Mouse (Mus musculus) stomach, embryonic 16.5 days (tissue): ENCODE measurements around the gene Egfem1. TPM values are rescaled to one million over a fixed set of nuclear protein-coding genes. Genes with fewer than 3 reads are reported as not detected.

Experiments
- ATAC-seq: fragments of 200-750 bp; cut with Nextera tagmentation; 2 replicates; pipeline ENCODE4 v1.8.0; 2017; ENCODE audit warnings: moderate number of reproducible peaks, moderate TSS enrichment; ENCODE audit not compliant: insufficient read depth, low FRiP score
- H3K27ac ChIP-seq: fragments of 300-500 bp; sonication (generic); 2 replicates; pipeline ENCODE4 v1.5.1; 2014; ENCODE audit warnings: low read length
- H3K27me3 ChIP-seq: fragments of 300-500 bp; sonication (generic); 2 replicates; pipeline ENCODE4 v1.6.1; 2014; ENCODE audit warnings: low read length, control low read depth, mixed read lengths; ENCODE audit not compliant: control insufficient read depth, insufficient read depth
- H3K36me3 ChIP-seq: fragments of 300-500 bp; sonication (generic); 2 replicates; pipeline ENCODE4 v1.6.1; 2014; ENCODE audit warnings: low read length; ENCODE audit not compliant: control insufficient read depth, insufficient read depth
- H3K4me1 ChIP-seq: fragments of 300-500 bp; sonication (generic); 2 replicates; pipeline ENCODE4 v1.6.1; 2014; ENCODE audit warnings: low read length, control low read depth, mixed read lengths; ENCODE audit not compliant: control insufficient read depth, insufficient read depth
- H3K4me2 ChIP-seq: fragments of 300-500 bp; sonication (generic); 2 replicates; pipeline ENCODE4 v1.6.1; 2014; ENCODE audit warnings: low read depth, low read length, mixed read lengths
- H3K4me3 ChIP-seq: fragments of 300-500 bp; sonication (generic); replicated peaks from 2 replicates; pipeline ENCODE4 v1.5.1; 2014; ENCODE audit warnings: mild to moderate bottlenecking, low read length
- H3K9ac ChIP-seq: fragments of 300-500 bp; sonication (generic); 2 replicates; pipeline ENCODE4 v1.6.1; 2014; ENCODE audit warnings: low read length
- H3K9me3 ChIP-seq: fragments of 300-500 bp; sonication (generic); replicated peaks from 2 replicates; pipeline ENCODE4 v1.6.1; 2016; ENCODE audit warnings: low read length, control low read depth; ENCODE audit not compliant: control insufficient read depth
- WGBS: fragments of 180-500 bp; shearing (Covaris S2); extraction: QIAGEN DNeasy Blood & Tissue Kit; methylation state at CpG from one replicate; pipeline ENCODE4 v1.1.7; 2014; 5-methylcytosine and 5-hydroxymethylcytosine counted together
- polyA plus RNA-seq: library from polyadenylated mRNA; unstranded; fragments of >200 nt; fragmentation: Nextera tagmentation; extraction: Ambion mirVana; gene quantifications from 2 replicates; pipeline ENCODE4 v1.2.1, GENCODE M21; 2015

The Egfem1 gene
- polyA plus RNA-seq, 1 experiment from 2014 or later = 0.67 TPM

DNA sequence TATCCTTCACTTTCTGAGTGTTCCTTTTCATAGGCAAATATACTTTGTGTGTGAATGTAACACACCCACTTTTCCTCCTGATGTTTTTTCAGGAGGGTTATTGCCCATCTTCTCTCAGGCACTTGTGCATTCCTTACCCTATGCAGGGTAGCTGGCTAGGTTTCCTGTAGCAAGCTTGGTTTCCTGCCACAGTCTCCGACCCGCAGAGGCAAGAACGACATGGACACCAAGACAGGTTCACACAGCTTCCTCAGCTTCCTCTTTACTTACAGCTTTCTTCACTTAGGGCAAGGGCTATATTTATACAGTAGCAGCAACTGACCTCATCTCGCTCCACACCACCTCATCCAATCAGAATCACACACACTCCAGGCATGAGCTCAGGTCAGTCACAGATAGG lies 10.5 kb upstream of the Egfem1 start:
- Histone ChIP-seq H3K4me2 (no peak overlapping the region), H3K9ac (no peak overlapping the region), H3K4me1 (no peaks in the 10 kb centered on the region), H3K36me3 (no peaks in the 10 kb centered on the region), H3K9me3 (no peaks in the 10 kb centered on the region), H3K27me3 (no peaks in the 10 kb centered on the region; the same call in 1 of the 2 replicates), H3K27ac (no peak overlapping the region), H3K4me3 (no peak overlapping the region)
- no peak for ATAC-seq
- 86% methylated on average over 4 of the region's 4 CpGs for WGBS

DNA sequence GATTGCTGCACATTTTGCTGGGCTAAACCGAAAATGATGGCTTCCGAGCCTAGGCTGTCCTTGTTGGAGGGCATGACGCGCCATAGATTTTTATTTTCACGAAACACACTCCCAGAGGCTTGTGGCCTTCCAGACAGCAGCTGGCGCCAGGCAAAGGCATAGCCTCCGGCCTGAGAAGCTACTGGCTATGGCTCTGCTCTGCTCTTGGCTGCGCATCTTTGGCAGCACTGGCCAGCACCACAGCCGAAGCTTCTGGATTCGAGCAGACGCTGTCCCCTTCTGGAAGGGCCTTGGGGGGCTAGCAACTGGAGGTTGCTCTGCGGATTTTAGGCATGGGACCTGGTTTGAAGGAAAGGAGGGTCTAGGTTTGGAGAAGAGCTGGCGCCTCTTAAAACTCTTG lies 306 bp upstream of the Egfem1 start:
- H3K4me1 ChIP-seq = peaks cover 7% of the 10 kb centered on the region; the same call in 1 of the 2 replicates
- H3K4me2 ChIP-seq = peak overlapping the region; percentile 81; the same call in 1 of the 2 replicates
- H3K9me3 ChIP-seq = no peaks in the 10 kb centered on the region
- H3K27ac ChIP-seq = no peak overlapping the region
- no peak overlapping the region for H3K9ac ChIP-seq
- no peak overlapping the region for H3K4me3 ChIP-seq
- no peak for ATAC-seq
- 26% methylated on average over 13 of the region's 13 CpGs for WGBS
- H3K36me3 ChIP-seq = no peaks in the 10 kb centered on the region
- H3K27me3 ChIP-seq = peaks cover 39% of the 10 kb centered on the region

GRCm38 (mm10) chr3:29082296-29082995 lies 623 bp downstream of the Egfem1 start:
- 1% methylated on average over 52 of the region's 59 CpGs for WGBS
- peaks cover 39% of the 10 kb centered on the region for H3K27me3 ChIP-seq
- no peaks in the 10 kb centered on the region for H3K9me3 ChIP-seq
- peak overlapping the region; percentile 81 for H3K4me2 ChIP-seq
- ATAC-seq = peak; percentile 47
- H3K4me1 ChIP-seq = peaks cover 7% of the 10 kb centered on the region; the same call in 1 of the 2 replicates
- no peaks in the 10 kb centered on the region for H3K36me3 ChIP-seq
- no peak overlapping the region for H3K9ac ChIP-seq
- peak overlapping the region; percentile 47 for H3K4me3 ChIP-seq
- no peak overlapping the region for H3K27ac ChIP-seq

DNA sequence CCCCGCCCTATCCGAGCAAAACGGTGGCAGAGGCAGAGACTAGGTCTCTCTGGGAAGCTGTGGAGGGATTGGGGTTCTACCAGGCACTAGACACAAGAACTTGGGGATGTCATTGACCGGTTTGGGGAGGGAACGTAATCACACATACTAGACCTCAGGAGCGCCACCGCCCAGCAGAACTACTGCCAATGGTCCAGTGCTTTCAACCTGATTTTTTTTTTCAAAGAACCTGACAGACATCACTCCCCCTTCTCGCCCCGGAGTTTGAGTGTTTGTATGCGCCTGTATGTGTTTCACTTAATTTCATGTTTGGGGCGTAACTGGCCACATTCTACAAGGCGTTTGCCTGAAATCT lies 1.1 kb downstream of the Egfem1 start:
- Histone ChIP-seq H3K27ac (no peak overlapping the region), H3K9me3 (no peaks in the 10 kb centered on the region), H3K4me1 (peaks cover 7% of the 10 kb centered on the region; the same call in 1 of the 2 replicates), H3K9ac (no peak overlapping the region), H3K4me3 (peak overlapping the region; percentile 47), H3K27me3 (peaks cover 39% of the 10 kb centered on the region), H3K4me2 (peak overlapping the region; percentile 81), H3K36me3 (no peaks in the 10 kb centered on the region)
- WGBS = 3% methylated on average over 12 of the region's 12 CpGs
- no peak for ATAC-seq

DNA sequence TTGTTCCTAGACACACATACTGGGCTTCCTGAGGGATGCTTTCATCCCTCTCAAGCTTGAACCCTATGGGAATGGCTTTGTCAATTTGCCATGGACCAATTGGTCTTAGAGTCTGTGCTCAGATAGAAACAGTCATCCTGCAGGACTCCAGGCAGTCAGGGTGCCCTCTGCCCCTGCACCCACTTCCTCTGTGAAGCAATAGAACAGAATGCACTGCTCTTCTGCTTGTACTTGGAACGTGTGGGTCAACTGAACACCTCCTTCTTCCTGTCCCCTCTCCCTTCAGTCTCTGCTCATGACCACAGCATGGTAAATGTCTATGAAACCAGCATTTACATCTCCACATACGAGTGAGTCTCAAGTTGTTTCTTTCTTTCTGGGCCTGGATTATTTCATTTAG lies 16.6 kb downstream of the Egfem1 start:
- H3K4me2 ChIP-seq = no peak overlapping the region
- no peak for ATAC-seq
- H3K27me3 ChIP-seq = no peaks in the 10 kb centered on the region
- no peaks in the 10 kb centered on the region for H3K4me1 ChIP-seq
- H3K36me3 ChIP-seq = no peaks in the 10 kb centered on the region
- 28% methylated on average over 2 of the region's 2 CpGs for WGBS
- H3K4me3 ChIP-seq = no peak overlapping the region
- H3K27ac ChIP-seq = no peak overlapping the region
- H3K9me3 ChIP-seq = no peaks in the 10 kb centered on the region
- no peak overlapping the region for H3K9ac ChIP-seq

- Histone ChIP-seq H3K4me2 (no peak overlapping the region), H3K27me3 (no peaks in the 10 kb centered on the region), H3K4me3 (no peak overlapping the region), H3K9ac (no peak overlapping the region), H3K4me1 (no peaks in the 10 kb centered on the region), H3K9me3 (no peaks in the 10 kb centered on the region), H3K27ac (no peak overlapping the region), H3K36me3 (no peaks in the 10 kb centered on the region)
- no peak for ATAC-seq
- 64% methylated on average over 3 of the region's 3 CpGs for WGBS
Measured at GRCm38 (mm10) chr3:29106016-29106723, 24.3 kb downstream of the Egfem1 start.

DNA sequence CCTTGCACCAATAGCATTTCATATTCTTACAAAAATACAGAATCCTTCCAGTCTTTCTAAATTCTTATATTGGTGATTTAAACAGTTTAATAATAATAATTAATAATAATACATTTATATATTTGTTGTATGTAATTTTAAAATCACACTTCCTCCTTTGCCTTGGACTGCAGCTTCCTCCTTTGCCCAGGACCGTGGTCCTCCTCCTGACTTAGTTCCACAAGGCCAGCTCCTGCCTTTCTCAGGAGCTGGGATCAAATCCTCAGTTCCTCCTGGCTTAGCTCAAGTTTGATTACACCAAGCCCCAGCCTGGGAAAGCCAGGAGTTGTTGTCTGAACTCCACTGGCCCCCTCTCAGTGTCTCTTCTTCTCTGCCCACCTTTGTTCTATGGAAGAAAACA lies 25.3 kb downstream of the Egfem1 start:
- no peaks in the 10 kb centered on the region for H3K9me3 ChIP-seq
- H3K4me2 ChIP-seq = no peak overlapping the region
- no peaks in the 10 kb centered on the region for H3K36me3 ChIP-seq
- no peaks in the 10 kb centered on the region for H3K4me1 ChIP-seq
- H3K9ac ChIP-seq = no peak overlapping the region
- no peak overlapping the region for H3K27ac ChIP-seq
- WGBS = 76% methylated on average over 1 of the region's 1 CpGs
- no peak overlapping the region for H3K4me3 ChIP-seq
- no peak for ATAC-seq
- H3K27me3 ChIP-seq = no peaks in the 10 kb centered on the region

- WGBS = 82% methylated on average over 2 of the region's 2 CpGs
- Histone ChIP-seq H3K27ac (no peak overlapping the region), H3K9ac (no peak overlapping the region), H3K4me1 (no peaks in the 10 kb centered on the region), H3K27me3 (no peaks in the 10 kb centered on the region), H3K4me3 (no peak overlapping the region), H3K36me3 (no peaks in the 10 kb centered on the region), H3K4me2 (no peak overlapping the region), H3K9me3 (no peaks in the 10 kb centered on the region)
- no peak for ATAC-seq
Measured at GRCm38 (mm10) chr3:29110321-29110720, 28.5 kb downstream of the Egfem1 start.

GRCm38 (mm10) chr3:29114517-29114916 lies 32.7 kb downstream of the Egfem1 start:
- no peak for ATAC-seq
- H3K27me3 ChIP-seq = no peaks in the 10 kb centered on the region

More at GRCm38 (mm10) chr3:29114517-29114916, 32.7 kb downstream of the Egfem1 start:
- Histone ChIP-seq H3K4me3 (no peak overlapping the region), H3K36me3 (no peaks in the 10 kb centered on the region), H3K4me1 (no peaks in the 10 kb centered on the region), H3K27ac (no peak overlapping the region), H3K9me3 (no peaks in the 10 kb centered on the region), H3K9ac (no peak overlapping the region), H3K4me2 (no peak overlapping the region)
- 92% methylated on average over 3 of the region's 3 CpGs for WGBS
